Mouse (Mus musculus) left cerebral cortex, adult 8-10 months (tissue): ENCODE data around the gene Tmem260. TPM values are rescaled to one million over a fixed set of nuclear protein-coding genes. Genes with fewer than 3 reads are reported as not detected.

Source experiments
- DNase-seq, 2 experiments: peaks; one replicate each; pipeline ENCODE4 v3.0.0; 2022; ENCODE audit warnings: low spot score in 2 of 2
- total RNA-seq, 4 experiments: library from RNA; stranded (reverse); gene quantifications; 2 replicates each; pipeline ENCODE4 v1.2.4; 2022

Gene Tmem260
- total RNA-seq, 4 experiments from 2014 or later, result 22.3 to 25.7 (median 24.9) TPM

- no peak for DNase-seq
Measured at GRCm38 (mm10) chr14:48553216-48553615, 107.3 kb downstream of the Tmem260 start.

GRCm38 (mm10) chr14:48553754-48554153 lies 107.8 kb downstream of the Tmem260 start:
- no peak for DNase-seq

- no peak for DNase-seq
Measured at GRCm38 (mm10) chr14:48558975-48559374, 113.1 kb downstream of the Tmem260 start.

- no peak for DNase-seq
Measured at GRCm38 (mm10) chr14:48559736-48560135, 113.8 kb downstream of the Tmem260 start.

GRCm38 (mm10) chr14:48566596-48566995 lies 120.7 kb downstream of the Tmem260 start:
- no peak for DNase-seq

Other genes starting within 250 kb of the Tmem260 start
- 1 to 10 TPM in 3 of 4 experiments, under 1 TPM in 1; 0.50 to 3.8 (median 1.9) TPM for gene Otx2, start 227.7 kb downstream of the Tmem260 start, total RNA-seq